Mouse (Mus musculus) CH12.LX (cell line): ENCODE data around the gene Eif3a.
A peak's percentile ranks its signal among the peaks of the same experiment; 100 is the strongest.

ENCODE experiments used
- CTCF ChIP-seq, 2 experiments: IDR thresholded peaks in 1 of 2; conservative IDR thresholded peaks in 1 of 2; 2 replicates each; pipeline ENCODE4 v1.5.1; 2011 to 2012; ENCODE audit warnings: low read depth in 2 of 2, low read length in 2 of 2, improper control_type of control experiment in 1 of 2, inconsistent platforms in 1 of 2, mild to moderate bottlenecking in 1 of 2, moderate library complexity in 1 of 2
- EP300 ChIP-seq: IDR thresholded peaks from 2 replicates; pipeline ENCODE4 v1.6.1; 2011; ENCODE audit warnings: low read length, improper control_type of control experiment
- MAFK ChIP-seq: IDR thresholded peaks from 2 replicates; pipeline ENCODE4 v1.6.1; 2011; ENCODE audit warnings: low read length, improper control_type of control experiment; ENCODE audit not compliant: insufficient replicate concordance
- MAX ChIP-seq: IDR thresholded peaks from 2 replicates; pipeline ENCODE4 v1.6.1; 2011; ENCODE audit warnings: low read length, improper control_type of control experiment
- POLR2A ChIP-seq: IDR thresholded peaks from 2 replicates; pipeline ENCODE4 v1.6.1; 2011; ENCODE audit warnings: low read depth, mild to moderate bottlenecking, improper control_type of control experiment, low read length
- RAD21 ChIP-seq: IDR thresholded peaks from 2 replicates; pipeline ENCODE4 v1.6.1; 2011; ENCODE audit warnings: low read depth, mild to moderate bottlenecking, low read length, improper control_type of control experiment, moderate library complexity
- TBP ChIP-seq: conservative IDR thresholded peaks from 2 replicates; pipeline ENCODE4 v1.6.1; 2011; ENCODE audit warnings: low read depth, low read length, improper control_type of control experiment
- TCF12 ChIP-seq: IDR thresholded peaks from 2 replicates; pipeline ENCODE4 v1.6.1; 2014; ENCODE audit warnings: low read depth, mild to moderate bottlenecking, inconsistent platforms, low read length, improper control_type of control experiment

DNA sequence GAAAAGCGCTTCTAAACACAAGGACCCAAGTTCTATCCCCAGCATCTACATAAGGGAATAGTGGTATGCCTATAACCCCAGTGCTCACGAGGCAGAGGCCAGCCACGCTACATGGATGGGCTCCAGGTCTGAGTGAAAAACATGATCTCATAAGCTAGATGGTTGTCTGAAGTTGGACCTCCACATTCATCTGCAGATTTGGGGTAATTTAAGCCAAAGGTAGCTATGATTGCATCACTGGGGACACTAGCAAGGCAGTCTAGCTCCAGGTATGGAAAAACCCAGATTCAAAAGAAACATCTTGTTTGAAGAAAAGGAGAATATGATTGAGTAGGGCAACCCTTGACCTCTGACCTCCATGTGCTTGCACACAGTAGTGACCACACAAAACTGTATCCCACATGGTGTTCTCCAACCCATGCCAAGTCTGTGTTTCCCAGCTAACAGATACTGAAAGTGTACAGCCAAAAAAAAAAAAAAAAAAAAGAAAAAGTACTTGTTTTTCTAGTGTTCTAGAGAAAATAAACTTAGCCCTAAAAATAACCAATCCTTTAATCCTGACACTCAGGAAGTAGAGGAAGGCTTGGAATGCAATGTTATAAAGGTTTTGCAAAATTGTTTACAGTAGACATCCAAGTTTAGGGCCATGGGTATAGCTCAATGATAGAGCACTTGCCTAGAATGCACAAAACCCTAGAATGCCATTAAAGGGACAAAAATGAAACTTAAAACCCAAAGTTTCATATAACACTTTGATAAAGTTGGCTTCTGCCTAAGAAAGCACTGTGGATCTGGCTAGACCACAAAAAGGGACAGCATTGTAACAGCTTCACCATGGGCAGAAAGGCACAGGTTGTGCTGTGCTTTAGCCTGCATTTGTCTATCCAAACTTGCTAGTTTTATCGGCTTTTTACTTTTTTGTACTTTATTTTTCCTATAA lies 31.3 kb downstream of the Eif3a start:
- no peak for TF ChIP-seq CTCF (conservative IDR thresholded peaks at IDR 0.05 in 1 of 2, IDR thresholded peaks at IDR 0.05 in 1 of 2; ENCODE audit: low read depth in 2 of 2, low read length in 2 of 2)
- TF ChIP-seq TBP: no peak
- TF ChIP-seq RAD21: no peak
- TF ChIP-seq POLR2A: peak; percentile 38
- TF ChIP-seq EP300: no peak
- no peak for TF ChIP-seq MAFK
- TF ChIP-seq MAX: no peak
- TF ChIP-seq TCF12: no peak
